Mouse (Mus musculus) heart, embryonic 12.5 days (tissue): Measurements from ENCODE around the gene Kcnc1. TPM values are rescaled to one million over a fixed set of nuclear protein-coding genes. Genes with fewer than 3 reads are reported as not detected.
A peak's percentile ranks its signal among the peaks of the same experiment; 100 is the strongest.

Experiments
- ATAC-seq: fragments of 200-750 bp; cut with Nextera tagmentation; 2 replicates; pipeline ENCODE4 v1.8.0; 2017; ENCODE audit warnings: moderate TSS enrichment, moderate library complexity; ENCODE audit not compliant: insufficient number of reproducible peaks, low FRiP score
- H3K27ac ChIP-seq: fragments of 300-500 bp; sonication (generic); 2 replicates; pipeline ENCODE4 v1.5.1; 2016; ENCODE audit warnings: mild to moderate bottlenecking, moderate library complexity; ENCODE audit not compliant: poor library complexity, severe bottlenecking
- H3K27me3 ChIP-seq: fragments of 300-500 bp; sonication (generic); replicated peaks from 2 replicates; pipeline ENCODE4 v1.6.1; 2016; ENCODE audit warnings: mild to moderate bottlenecking, moderate library complexity
- H3K36me3 ChIP-seq: fragments of 300-500 bp; sonication (generic); 2 replicates; pipeline ENCODE4 v1.6.1; 2016; ENCODE audit warnings: mild to moderate bottlenecking, moderate library complexity
- H3K4me1 ChIP-seq: fragments of 300-500 bp; sonication (generic); replicated peaks from 2 replicates; pipeline ENCODE4 v1.6.1; 2016; ENCODE audit warnings: mild to moderate bottlenecking
- H3K4me2 ChIP-seq: fragments of 300-500 bp; sonication (generic); 2 replicates; pipeline ENCODE4 v1.6.1; 2016; ENCODE audit warnings: mild to moderate bottlenecking, moderate library complexity
- H3K4me3 ChIP-seq: fragments of 300-500 bp; sonication (generic); 2 replicates; pipeline ENCODE4 v1.5.1; 2016; ENCODE audit warnings: mild to moderate bottlenecking
- H3K9ac ChIP-seq: fragments of 300-500 bp; sonication (generic); 2 replicates; pipeline ENCODE4 v1.6.1; 2016; ENCODE audit warnings: mild to moderate bottlenecking, moderate library complexity
- H3K9me3 ChIP-seq: fragments of 300-500 bp; sonication (generic); replicated peaks from 2 replicates; pipeline ENCODE4 v1.6.1; 2016; ENCODE audit warnings: mild to moderate bottlenecking, moderate library complexity
- WGBS: fragments of 180-500 bp; shearing (Covaris S2); methylation state at CpG from one replicate; pipeline ENCODE4 v1.1.7; 2016; 5-methylcytosine and 5-hydroxymethylcytosine counted together
- polyA plus RNA-seq: library from polyadenylated mRNA; unstranded; fragments of >200 nt; fragmentation: Nextera tagmentation; extraction: Ambion mirVana; gene quantifications from 2 replicates; pipeline ENCODE4 v1.2.1, GENCODE M21; 2016

The Kcnc1 gene
- polyA plus RNA-seq, 1 experiment from 2014 or later = 0.23 TPM

DNA sequence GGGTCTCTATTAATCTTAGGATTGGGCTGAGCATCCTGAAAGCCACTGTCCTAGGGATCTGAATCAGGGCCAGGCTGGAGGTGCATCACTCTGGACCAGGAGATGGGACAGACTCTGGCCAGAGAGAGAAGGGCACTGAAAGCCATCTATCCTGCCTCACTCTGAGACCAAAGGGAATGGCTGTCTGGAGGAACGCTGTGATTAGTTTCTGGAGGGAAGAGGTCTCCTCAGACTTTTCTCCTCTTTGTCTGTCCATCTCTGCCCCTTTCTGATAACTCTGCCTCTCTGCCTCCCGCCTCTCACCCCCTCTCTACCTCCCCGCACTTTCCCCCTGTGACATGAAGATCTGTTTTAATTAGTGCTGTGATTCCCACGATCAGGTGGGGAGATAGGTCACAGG lies 1.4 kb upstream of the Kcnc1 start:
- Histone ChIP-seq H3K4me3 (no peak overlapping the region), H3K9me3 (no peaks in the 10 kb centered on the region), H3K27me3 (peaks cover 81% of the 10 kb centered on the region), H3K9ac (no peak overlapping the region), H3K4me2 (no peak overlapping the region), H3K36me3 (no peaks in the 10 kb centered on the region), H3K4me1 (peaks cover 17% of the 10 kb centered on the region), H3K27ac (no peak overlapping the region)
- 53% methylated on average over 4 of the region's 4 CpGs for WGBS
- ATAC-seq = no peak

DNA sequence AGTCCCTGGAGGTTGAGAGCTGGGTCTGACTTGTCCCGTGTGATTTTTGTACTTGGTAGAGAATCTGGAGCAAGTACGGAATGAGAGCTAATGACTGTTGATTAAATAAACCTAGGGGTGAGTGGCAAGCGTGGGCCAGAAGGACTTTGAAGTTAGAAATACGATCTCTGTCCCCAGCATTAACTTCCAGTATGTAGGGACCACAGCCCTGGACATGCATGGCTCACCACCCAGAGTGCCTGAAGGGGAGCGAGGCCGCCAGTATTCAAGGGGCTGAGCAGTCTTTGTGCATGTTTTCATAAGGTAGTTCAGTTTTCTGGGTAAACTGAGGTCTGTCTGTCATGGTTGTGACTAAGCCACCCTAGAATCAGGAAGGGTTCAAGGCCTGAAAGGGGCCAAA lies 726 bp upstream of the Kcnc1 start:
- no peak for ATAC-seq
- Histone ChIP-seq H3K27ac (no peak overlapping the region), H3K9ac (no peak overlapping the region), H3K4me3 (peak overlapping the region; percentile 56; the same call in 1 of the 2 replicates), H3K27me3 (peaks cover 86% of the 10 kb centered on the region), H3K4me2 (peak overlapping the region; percentile 96), H3K36me3 (no peaks in the 10 kb centered on the region), H3K9me3 (no peaks in the 10 kb centered on the region), H3K4me1 (peaks cover 17% of the 10 kb centered on the region)
- 43% methylated on average over 6 of the region's 6 CpGs for WGBS

DNA sequence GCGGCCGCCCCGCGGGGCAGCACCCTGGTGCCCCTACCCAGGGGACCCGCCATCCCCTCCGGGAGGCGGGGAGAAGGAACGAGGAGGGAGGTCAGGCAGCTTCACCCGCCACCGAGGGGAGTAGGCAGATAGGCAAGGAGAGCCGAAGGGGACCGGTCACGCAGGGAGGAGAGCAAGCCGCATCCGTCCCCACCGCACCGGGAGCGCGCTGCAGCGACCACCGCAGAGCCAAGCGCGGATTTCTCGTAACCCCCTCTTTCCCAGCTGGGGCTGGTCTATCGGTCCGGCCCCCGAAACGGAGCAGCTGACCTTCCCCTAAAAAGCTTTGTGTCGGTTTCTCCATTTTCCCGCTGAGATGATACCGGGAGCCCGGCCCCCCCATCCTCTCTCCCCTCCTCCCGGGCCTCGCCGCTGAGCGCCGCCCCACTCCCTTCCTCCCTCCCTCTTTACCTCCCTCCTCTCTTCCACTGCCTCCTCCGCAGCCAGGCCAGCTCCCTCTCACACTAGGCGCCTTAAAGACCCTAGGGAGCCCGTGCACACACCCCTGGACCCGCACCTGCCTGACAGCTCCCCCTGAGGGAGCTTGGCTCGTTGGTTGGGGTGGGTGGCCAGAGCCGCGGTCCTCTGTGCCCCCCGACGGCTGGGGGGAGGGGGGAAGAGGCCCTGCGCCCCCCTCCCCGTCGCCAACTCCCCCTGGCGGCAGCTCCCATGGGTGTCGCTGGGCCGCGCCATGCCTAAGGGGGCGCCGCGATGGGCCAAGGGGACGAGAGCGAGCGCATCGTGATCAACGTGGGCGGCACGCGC lies 833 bp downstream of the Kcnc1 start:
- no peaks in the 10 kb centered on the region for H3K9me3 ChIP-seq
- peaks cover 83% of the 10 kb centered on the region for H3K27me3 ChIP-seq
- under 1% methylated on average over 63 of the region's 64 CpGs for WGBS
- peaks cover 17% of the 10 kb centered on the region for H3K4me1 ChIP-seq
- H3K36me3 ChIP-seq = no peaks in the 10 kb centered on the region
- peak overlapping the region; percentile 56 for H3K4me3 ChIP-seq
- peak overlapping the region; percentile 96 for H3K4me2 ChIP-seq
- H3K9ac ChIP-seq = no peak overlapping the region
- ATAC-seq = no peak
- H3K27ac ChIP-seq = no peak overlapping the region

DNA sequence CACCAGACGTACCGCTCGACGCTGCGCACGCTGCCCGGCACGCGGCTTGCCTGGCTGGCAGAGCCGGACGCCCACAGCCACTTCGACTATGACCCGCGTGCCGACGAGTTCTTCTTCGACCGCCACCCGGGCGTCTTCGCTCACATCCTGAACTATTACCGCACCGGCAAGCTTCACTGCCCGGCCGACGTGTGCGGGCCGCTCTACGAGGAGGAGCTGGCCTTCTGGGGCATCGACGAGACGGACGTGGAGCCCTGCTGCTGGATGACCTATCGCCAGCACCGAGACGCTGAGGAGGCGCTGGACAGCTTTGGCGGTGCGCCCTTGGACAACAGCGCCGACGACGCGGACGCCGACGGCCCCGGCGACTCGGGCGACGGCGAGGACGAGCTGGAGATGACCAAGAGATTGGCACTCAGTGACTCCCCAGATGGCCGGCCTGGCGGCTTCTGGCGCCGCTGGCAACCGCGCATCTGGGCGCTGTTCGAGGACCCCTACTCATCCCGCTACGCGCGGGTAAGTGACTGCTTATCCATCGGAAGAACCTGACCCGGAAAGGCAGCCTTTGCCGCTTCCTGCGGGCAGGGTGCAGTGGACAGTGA lies 1.5 kb downstream of the Kcnc1 start:
- Histone ChIP-seq H3K9me3 (no peaks in the 10 kb centered on the region), H3K27ac (no peak overlapping the region), H3K4me2 (0 out of 2 replicates have a peak overlapping the region, but pooled peaks have one; percentile 96), H3K4me3 (peak overlapping the region; percentile 56; the same call in 1 of the 2 replicates), H3K36me3 (no peaks in the 10 kb centered on the region), H3K27me3 (peaks cover 80% of the 10 kb centered on the region), H3K4me1 (peaks cover 17% of the 10 kb centered on the region), H3K9ac (no peak overlapping the region)
- no peak for ATAC-seq
- 8% methylated on average over 70 of the region's 70 CpGs for WGBS

DNA sequence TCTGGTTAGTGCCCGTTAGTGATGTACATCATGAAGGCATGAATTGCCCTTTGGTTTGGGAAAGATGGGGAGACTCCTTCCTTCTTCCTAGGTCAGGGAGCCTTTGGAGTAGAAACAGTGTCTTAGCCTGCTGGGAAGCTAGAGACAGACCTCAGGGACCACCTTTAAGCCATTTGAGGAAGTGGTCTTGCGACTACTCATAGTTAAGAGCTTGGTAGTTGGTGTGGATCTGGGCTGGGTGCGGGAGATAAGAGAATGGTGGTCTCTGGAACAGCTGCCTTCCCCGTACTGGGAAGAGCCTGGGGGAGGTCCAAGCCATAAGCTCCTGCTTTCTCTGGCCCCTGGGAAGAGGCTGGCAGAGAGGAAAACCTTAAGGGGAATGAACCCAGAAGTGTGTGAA lies 2.3 kb downstream of the Kcnc1 start:
- Histone ChIP-seq H3K36me3 (no peaks in the 10 kb centered on the region), H3K4me3 (no peak overlapping the region), H3K4me2 (no peak overlapping the region), H3K27ac (no peak overlapping the region), H3K9me3 (no peaks in the 10 kb centered on the region), H3K9ac (no peak overlapping the region), H3K27me3 (peaks cover 76% of the 10 kb centered on the region), H3K4me1 (peaks cover 17% of the 10 kb centered on the region)
- 46% methylated on average over 4 of the region's 4 CpGs for WGBS
- no peak for ATAC-seq

DNA sequence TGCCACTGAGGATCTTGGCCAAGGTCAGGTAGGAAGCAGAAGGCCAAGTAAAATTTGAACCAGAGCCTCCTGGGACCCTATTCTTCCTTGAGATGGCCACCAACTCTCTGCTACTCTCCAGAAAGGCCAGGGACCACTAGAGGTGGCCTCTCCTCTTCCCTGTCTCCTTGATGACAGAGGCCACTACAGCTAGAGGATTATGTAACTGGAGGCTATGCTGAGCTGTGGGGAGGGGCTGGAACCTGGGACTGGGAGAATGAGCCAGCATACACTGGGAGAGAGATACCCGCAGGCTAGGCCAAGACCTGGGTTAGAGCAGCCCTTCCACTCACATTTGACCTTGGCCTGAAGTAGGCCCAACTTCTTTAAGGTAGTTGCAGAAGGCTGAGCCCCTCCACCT lies 3.4 kb downstream of the Kcnc1 start:
- H3K4me3 ChIP-seq = no peak overlapping the region
- H3K36me3 ChIP-seq = no peaks in the 10 kb centered on the region
- no peak overlapping the region for H3K9ac ChIP-seq
- no peak overlapping the region for H3K4me2 ChIP-seq
- H3K27me3 ChIP-seq = peaks cover 66% of the 10 kb centered on the region
- peaks cover 17% of the 10 kb centered on the region for H3K4me1 ChIP-seq
- 89% methylated on average over 1 of the region's 1 CpGs for WGBS
- no peak for ATAC-seq
- no peak overlapping the region for H3K27ac ChIP-seq
- H3K9me3 ChIP-seq = no peaks in the 10 kb centered on the region

DNA sequence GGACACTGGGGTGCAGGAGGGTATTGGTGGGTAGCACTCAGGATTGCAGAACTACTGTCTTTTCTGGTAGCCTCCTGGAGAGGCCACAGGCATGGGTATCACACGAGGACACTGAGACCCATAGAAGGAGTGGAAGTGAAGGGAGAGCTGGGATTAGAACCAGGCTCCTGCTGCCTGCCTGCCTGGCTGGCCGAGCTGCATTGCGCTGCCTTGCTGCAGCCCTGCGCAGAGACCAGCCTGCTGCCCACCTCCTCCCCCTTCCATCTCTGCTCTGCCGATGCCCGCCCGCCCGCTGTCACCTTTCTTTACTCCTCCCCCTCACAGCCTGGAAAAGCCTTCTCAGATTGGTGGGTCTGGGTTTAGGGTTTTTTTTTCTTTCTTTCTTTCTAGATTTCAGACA lies 4.0 kb downstream of the Kcnc1 start:
- Histone ChIP-seq H3K9ac (no peak overlapping the region), H3K27ac (no peak overlapping the region), H3K9me3 (no peaks in the 10 kb centered on the region), H3K4me3 (no peak overlapping the region), H3K4me2 (no peak overlapping the region), H3K4me1 (peaks cover 17% of the 10 kb centered on the region), H3K36me3 (no peaks in the 10 kb centered on the region), H3K27me3 (peaks cover 62% of the 10 kb centered on the region)
- ATAC-seq = no peak
- 50% methylated on average over 8 of the region's 8 CpGs for WGBS

DNA sequence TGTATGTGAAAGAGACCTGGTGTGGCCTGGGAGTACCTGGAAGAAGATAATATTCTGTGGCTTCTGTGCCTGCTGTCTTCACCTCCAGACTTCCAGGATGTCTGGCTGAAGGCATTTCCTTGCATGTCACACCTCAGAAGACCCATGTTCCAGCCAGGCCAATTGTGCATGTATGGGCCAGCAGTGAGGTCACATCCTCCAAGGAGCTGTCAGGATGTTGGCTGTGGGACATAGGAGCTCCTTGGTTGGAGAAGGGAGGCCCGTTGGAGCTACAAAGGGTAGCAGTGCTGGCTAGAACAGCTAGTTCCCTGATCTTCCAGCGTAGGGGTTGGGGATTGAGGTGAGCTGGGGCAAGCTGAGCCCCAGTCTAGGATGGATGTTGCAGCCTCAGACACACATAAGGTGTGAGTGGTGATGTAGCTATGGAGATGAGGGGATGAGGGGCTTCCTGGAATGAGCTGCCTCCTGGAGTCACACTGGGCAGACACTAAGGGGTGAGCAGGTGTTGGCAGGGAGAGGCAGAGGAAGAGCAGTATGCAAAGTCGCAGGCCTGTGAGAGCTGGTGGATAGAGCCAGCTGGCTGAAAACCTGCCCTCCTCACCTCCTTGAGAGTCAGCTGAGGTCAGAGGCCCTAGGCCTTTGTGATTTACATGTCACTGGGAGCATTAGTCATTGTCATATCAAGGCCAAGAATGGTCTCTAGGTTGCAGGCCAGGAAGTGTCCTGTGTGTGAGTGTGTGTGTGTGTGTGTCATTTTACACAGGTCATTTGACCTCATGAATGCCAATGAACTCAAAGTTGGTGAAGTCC lies 5.3 kb downstream of the Kcnc1 start:
- no peak for ATAC-seq
- H3K27ac ChIP-seq = no peak overlapping the region
- peaks cover 8% of the 10 kb centered on the region; the same call in 1 of the 2 replicates for H3K4me1 ChIP-seq
- no peak overlapping the region for H3K9ac ChIP-seq
- H3K36me3 ChIP-seq = no peaks in the 10 kb centered on the region
- WGBS = 58% methylated on average over 3 of the region's 3 CpGs
- no peaks in the 10 kb centered on the region for H3K9me3 ChIP-seq
- H3K4me3 ChIP-seq = no peak overlapping the region
- H3K27me3 ChIP-seq = peaks cover 60% of the 10 kb centered on the region
- H3K4me2 ChIP-seq = no peak overlapping the region

DNA sequence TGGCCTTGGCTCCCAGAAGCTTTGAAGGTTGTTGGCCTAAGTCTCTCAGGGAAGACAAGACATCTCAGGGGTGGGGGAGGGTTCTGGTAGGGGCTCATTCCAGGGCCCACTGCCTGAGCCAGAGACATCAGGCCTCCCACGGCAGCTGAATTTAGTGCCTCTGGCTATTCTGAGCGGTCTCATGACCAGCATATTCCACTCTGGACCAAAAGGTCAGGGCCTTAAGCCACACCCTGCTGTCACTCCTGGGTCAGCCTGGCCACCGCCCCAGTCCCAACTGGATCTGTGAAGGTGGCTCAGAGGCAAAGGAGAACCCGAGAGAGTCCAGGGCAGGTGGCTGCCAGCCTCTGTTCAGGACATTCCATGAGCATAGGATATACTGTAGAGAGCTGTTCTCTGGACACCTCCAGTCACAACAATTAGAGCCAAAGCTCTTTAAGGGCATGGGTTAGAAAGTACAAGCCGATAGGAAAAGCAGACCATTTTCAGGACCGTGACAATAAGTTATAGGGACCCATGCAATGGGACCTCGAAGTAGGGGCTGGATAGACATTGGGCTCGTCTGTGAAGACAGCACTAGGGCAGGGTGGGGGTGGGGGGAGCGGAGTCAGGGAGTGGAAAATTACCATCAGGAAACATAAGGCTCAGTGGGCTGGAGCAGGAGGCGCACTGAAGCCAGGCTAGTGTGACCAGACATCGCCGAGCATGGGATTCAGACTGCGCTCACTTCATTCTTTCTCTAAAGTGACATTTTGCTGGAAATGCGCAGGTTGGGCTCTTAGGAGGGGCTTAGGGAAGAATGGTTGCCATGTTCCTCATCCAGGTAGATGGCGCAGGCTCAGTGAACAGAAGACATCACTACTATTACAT lies 7.6 kb downstream of the Kcnc1 start:
- WGBS = 80% methylated on average over 15 of the region's 15 CpGs

DNA sequence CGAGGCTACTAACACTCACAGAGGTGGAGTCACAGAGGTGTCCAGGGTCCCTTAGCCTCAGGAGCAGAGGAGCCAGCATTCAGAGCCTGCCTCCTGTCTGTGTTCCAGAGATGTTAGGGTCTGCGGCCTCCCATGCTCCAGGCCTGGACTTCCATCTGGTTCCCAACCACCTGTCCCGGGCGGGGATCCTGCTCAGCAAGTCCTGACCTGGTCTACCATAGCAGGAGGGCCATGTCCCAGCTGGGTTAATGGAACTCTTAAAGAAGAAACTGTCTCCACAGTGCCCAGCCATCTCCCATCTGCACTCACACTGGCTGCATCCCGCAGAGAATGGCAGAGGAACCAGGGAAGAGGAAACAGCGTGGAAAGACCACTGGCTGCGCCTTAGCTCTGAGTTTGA lies 8.5 kb downstream of the Kcnc1 start:
- Histone ChIP-seq H3K27me3 (peaks cover 44% of the 10 kb centered on the region), H3K27ac (no peak overlapping the region), H3K9me3 (no peaks in the 10 kb centered on the region), H3K4me1 (no peaks in the 10 kb centered on the region), H3K4me2 (no peak overlapping the region), H3K36me3 (no peaks in the 10 kb centered on the region), H3K9ac (no peak overlapping the region), H3K4me3 (no peak overlapping the region)
- WGBS = 82% methylated on average over 7 of the region's 7 CpGs
- ATAC-seq = no peak

More for the DNA sequence above, 7.6 kb downstream of the Kcnc1 start:
- no peak overlapping the region for H3K27ac ChIP-seq
- H3K36me3 ChIP-seq = no peaks in the 10 kb centered on the region
- H3K4me3 ChIP-seq = no peak overlapping the region
- H3K9me3 ChIP-seq = no peaks in the 10 kb centered on the region
- H3K27me3 ChIP-seq = peaks cover 53% of the 10 kb centered on the region
- no peak overlapping the region for H3K4me2 ChIP-seq
- no peak for ATAC-seq
- no peaks in the 10 kb centered on the region for H3K4me1 ChIP-seq
- no peak overlapping the region for H3K9ac ChIP-seq
